Mouse (Mus musculus): ENCODE results near the gene Vsig8.

- TF ChIP-seq CTCF (IDR thresholded peaks at IDR 0.05) (no peak), EP300 (IDR thresholded peaks at IDR 0.05) (no peak)
Measured at GRCm38 (mm10) chr1:172546062-172546461, 9.7 kb upstream of the Vsig8 start.
